Mouse (Mus musculus) spleen, postnatal 10 days (tissue): ENCODE results near the gene Gm5460.

Experiments
- DNase-seq, 2 experiments: peaks; one replicate each; pipeline ENCODE4 v3.0.0; 2021 to 2022; ENCODE audit warnings: low spot score in 2 of 2

The Gm5460 gene

GRCm38 (mm10) chr14:34016381-34016780, at the start of gene Gm5460:
Gene Gm5460 (plus strand): TSS chr14:34016758.
- no peak for DNase-seq

DNA sequence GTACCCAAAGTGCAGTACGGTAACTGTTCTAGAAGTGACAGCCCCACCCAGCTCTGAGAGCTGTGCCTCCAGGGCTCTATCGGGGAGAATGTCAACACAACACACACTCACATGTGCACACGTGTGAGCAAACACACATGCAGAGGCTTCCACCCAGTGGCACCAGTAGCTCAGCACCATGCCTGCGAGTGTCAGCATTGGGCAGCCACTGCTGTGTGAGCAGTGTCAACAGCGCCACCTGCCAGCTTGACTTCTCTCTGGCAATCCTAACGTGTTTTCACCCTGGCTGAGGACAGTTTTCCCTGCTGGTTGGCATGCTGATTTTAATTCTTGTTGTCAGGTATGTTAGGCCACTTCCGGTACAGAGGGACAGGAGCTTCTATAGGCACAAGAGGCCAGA, 43.9 kb upstream of the Gm5460 start:
- no peak for DNase-seq

- DNase-seq, result no peak
Observed at GRCm38 (mm10) chr14:33974752-33975151, 41.8 kb upstream of the Gm5460 start.

DNA sequence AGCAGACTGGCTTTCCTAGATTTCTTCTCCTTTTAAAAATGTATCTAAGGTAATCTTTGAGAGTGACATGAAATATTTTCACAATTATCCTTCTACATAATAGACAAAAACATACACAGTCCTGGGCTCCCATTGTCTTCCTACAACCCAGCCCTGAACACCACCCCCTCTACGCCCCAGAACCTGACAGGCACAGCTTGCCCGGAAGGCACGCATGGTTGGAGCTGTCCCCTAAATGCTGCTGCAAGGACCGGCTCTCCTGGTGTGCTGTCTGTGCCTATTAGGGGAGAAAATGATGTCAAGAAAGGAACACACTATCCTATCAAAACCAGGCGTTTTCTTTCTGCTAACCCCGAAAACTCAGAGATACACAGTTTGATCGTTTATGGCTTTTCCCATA, 38.8 kb upstream of the Gm5460 start:
- no peak for DNase-seq

- no peak for DNase-seq
Observed at GRCm38 (mm10) chr14:33978604-33979059, 37.9 kb upstream of the Gm5460 start, which contains the start of gene Zfp488. Gene Zfp488 (minus strand): TSS chr14:33978764.

DNA sequence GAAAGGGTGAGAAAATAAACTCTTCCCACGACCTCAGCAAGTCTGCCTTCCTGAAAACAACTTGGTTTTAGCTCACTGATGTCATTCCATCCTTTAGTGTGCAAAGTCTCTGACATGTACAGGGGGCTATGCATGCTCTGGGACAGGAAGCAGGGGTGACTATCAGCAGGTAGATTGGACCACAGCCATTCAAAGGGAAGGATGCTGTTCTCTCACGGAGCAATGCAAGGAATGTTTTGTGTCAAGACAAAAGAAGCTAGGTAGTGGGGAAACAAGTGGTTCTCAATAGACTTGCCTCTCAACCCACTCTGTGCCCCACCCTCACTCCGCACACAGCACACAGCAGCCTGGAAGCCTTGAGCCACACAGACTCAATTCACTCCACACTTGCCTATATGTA, 27.4 kb upstream of the Gm5460 start:
- DNase-seq, result no peak

GRCm38 (mm10) chr14:33991971-33992370, 24.6 kb upstream of the Gm5460 start:
- no peak for DNase-seq

- no peak for DNase-seq
Observed at GRCm38 (mm10) chr14:33993051-33993450, 23.5 kb upstream of the Gm5460 start.

GRCm38 (mm10) chr14:33993521-33994289, 22.9 kb upstream of the Gm5460 start:
- no peak for DNase-seq

DNA sequence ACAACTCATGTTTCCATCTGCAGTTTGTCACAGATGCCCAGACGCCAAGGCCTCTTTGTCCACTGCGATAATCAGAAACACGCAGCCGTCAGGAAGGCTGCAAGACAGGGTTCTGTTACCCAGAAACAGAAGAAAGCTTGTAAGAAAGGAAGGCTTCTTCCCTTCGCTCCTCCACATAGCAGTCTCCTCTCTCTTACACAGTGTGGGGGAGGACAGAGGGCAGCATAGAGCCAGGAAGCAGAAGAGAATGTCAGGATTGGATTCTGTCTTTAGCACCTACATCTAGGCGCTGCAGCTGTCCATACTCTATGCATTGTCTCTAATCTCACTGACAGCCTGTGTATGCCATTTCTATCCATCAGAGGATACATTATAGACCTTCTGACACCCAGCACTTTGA, 19.1 kb upstream of the Gm5460 start:
- no peak for DNase-seq

DNA sequence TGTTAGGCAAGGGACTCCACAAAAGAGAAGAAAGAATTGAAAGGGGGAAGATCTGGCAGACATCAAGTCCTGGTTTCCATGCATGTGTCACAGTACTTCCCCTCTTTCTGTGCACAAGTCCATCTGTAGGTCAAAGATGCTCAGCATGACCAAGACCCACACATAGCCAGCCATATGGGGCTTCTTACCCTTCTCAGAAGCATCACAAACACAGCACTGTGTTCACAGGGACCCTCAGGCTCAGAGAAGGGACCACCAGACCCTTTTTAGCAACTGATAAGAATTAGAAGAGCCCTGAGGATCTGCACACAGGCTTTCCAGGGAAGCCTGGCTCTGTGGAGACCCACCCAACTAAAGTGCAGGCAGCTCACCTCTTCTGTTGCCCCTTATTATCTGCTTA, 16.5 kb upstream of the Gm5460 start:
- DNase-seq, result no peak

DNA sequence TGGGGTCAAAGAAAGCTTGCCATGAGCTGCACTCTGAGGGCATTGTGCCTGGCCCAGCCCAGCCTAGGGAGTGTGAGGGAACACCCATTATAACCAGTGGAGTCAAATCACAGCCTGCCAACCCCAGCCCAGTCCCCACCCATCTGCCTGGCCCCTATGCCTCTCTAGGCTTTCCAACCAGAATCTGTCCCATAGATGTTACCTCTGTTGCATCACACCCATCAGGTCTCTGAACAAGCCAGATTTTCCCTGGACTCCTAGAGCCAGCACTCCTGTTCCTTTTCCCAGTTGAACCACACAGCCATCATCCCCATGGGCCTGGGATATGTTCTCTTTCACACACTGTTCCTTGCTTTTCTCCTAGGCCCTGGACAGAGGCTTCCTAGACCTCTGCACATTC, 15.1 kb upstream of the Gm5460 start:
- no peak for DNase-seq

- no peak for DNase-seq
Observed at GRCm38 (mm10) chr14:34002358-34002757, 14.2 kb upstream of the Gm5460 start.

- no peak for DNase-seq
Observed at GRCm38 (mm10) chr14:34015063-34015462, 1.5 kb upstream of the Gm5460 start, which contains the start of gene Gm30083. Gene Gm30083 (minus strand): TSS chr14:34015182.

GRCm38 (mm10) chr14:34016938-34017337, 380 bp downstream of the Gm5460 start:
- no peak for DNase-seq

GRCm38 (mm10) chr14:34026710-34027109, 10.2 kb downstream of the Gm5460 start:
- DNase-seq, result no peak

DNA sequence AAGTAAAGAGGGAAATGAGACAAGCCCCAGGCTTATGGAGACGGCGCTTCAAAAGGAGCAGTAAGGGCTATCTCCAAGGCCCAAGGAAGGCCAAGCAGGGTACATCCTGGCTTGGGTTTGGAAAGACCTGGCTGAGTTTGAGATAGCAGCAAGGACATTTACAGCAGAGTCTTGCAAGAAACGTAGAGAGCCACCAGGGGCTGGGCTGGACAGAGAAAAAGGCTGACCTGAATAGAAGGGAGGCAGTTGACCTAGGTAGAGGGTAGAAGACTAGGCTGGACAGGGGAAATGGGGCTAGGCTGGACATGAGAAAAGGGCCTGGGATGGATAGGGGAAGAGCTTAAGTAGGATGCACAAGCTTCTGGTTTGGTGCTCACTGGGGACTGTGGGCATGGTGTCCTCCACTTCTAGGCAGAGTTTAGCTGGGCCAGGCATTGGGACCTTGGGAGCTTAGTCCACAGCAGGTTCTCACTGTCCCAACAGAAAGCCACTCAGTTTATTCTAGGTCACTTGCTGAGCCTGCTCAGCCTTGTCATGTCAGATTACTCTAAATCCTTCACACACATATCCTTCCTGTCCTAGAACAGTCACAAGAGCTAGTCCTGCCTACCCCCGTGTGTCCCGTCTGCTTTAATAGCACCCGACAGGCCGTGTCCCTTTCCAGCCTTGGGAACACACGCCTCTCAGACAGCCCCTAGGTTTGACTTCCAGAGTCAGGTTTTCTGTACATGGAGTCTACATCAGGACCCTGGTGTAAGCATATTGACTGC, 17.5 kb downstream of the Gm5460 start:
- no peak for DNase-seq

- no peak for DNase-seq
Observed at GRCm38 (mm10) chr14:34041241-34041640, 24.7 kb downstream of the Gm5460 start.

GRCm38 (mm10) chr14:34043341-34043740, 26.8 kb downstream of the Gm5460 start:
- no peak for DNase-seq

GRCm38 (mm10) chr14:34050101-34050779, 33.7 kb downstream of the Gm5460 start:
- DNase-seq, result no peak

- DNase-seq, result no peak
Observed at GRCm38 (mm10) chr14:34052516-34052915, 36.0 kb downstream of the Gm5460 start, which contains the start of gene Antxrl. Gene Antxrl (plus strand): TSS chr14:34052707.

GRCm38 (mm10) chr14:34071665-34072064, 55.1 kb downstream of the Gm5460 start:
- no peak for DNase-seq
